Comparison of ENCODE assay signal across 24 mouse cellular contexts in genomic region chr13:109268659-109269322, GRCm38 (mm10).
A peak's percentile ranks its signal among the peaks of the same experiment; 100 is the strongest.
DNase-seq lines count a peak whose midpoint lies in the region; ATAC-seq and TF ChIP-seq lines count a peak whose summit lies in the region.
"Had no signal": no experiment of that assay in that cellular context is flagged by ENCODE, and none has a peak within 500 bp of the region (broad histone marks: within the 10 kb centered on the region; RNA-seq: fewer than 3 reads in every experiment).

No protein-coding gene starts in this region.

- H3ac ChIP-seq in myocyte (ENCODE audit: control insufficient read depth, insufficient read length): no peak overlapping the region

- no peak for DNase-seq in layer of hippocampus, adult 2 months (ENCODE audit: low spot score in 2 of 2)
- no peak for DNase-seq in layer of hippocampus, adult 18-20 months (ENCODE audit: low spot score in 2 of 2)
- no peak for DNase-seq in spleen, postnatal 14 days (ENCODE audit: low spot score in 2 of 2)
- DNase-seq in thymus, postnatal 4 days: no peak
- DNase-seq in cerebellum, adult 18-20 months: no peak
- DNase-seq: adrenal gland, adult 2 months; adrenal gland, postnatal 10 days; adrenal gland, postnatal 25 days; B cell, adult 2 months; cerebellum, adult 11 months; cerebellum, adult 2 months; cerebellum, adult 9-10 months; cerebellum, postnatal 25 days had no signal

- H3K36me3 ChIP-seq in intestine, embryonic 16.5 days (ENCODE audit: control insufficient read depth, insufficient read depth, low read length): no peaks in the 10 kb centered on the region
- no peaks in the 10 kb centered on the region for H3K36me3 ChIP-seq in myocyte (ENCODE audit: control insufficient read depth, insufficient read depth)
- H3K36me3 ChIP-seq: embryonic facial prominence, embryonic 10.5 days; embryonic facial prominence, embryonic 12.5 days; forebrain, embryonic 10.5 days; forebrain, embryonic 12.5 days; G1E had no signal

- no peak for TF ChIP-seq POLR2A in myocyte (IDR thresholded peaks at IDR 0.05; ENCODE audit: insufficient read length, low read depth)

- H3K4me1 ChIP-seq in intestine, embryonic 16.5 days (ENCODE audit: control insufficient read depth, insufficient read depth, low read length): no peaks in the 10 kb centered on the region

- 63% methylated on average over 4 of the region's 4 CpGs for WGBS in intestine, embryonic 16.5 days

- no peak overlapping the region for H3K4me2 ChIP-seq in intestine, embryonic 16.5 days (ENCODE audit: low read depth, low read length)
- peak overlapping the region; percentile 49 for H3K4me2 ChIP-seq in myocyte (ENCODE audit: low read depth)
- H3K4me2 ChIP-seq: embryonic facial prominence, embryonic 12.5 days; forebrain, embryonic 12.5 days had no signal

- no peak for TF ChIP-seq CTCF in layer of hippocampus, adult 2 months (conservative IDR thresholded peaks at IDR 0.05)

- no peaks in the 10 kb centered on the region for H3K9me3 ChIP-seq in intestine, embryonic 16.5 days (ENCODE audit: control insufficient read depth, low read length)
- H3K9me3 ChIP-seq: embryonic facial prominence, embryonic 10.5 days; embryonic facial prominence, embryonic 12.5 days; forebrain, embryonic 10.5 days; forebrain, embryonic 12.5 days; G1E had no signal

- H3K27ac ChIP-seq in layer of hippocampus, adult 2 months: peak overlapping the region; percentile 64
- H3K27ac ChIP-seq in intestine, embryonic 16.5 days (ENCODE audit: low read length): peak overlapping the region; percentile 60; the same call in 1 of the 2 replicates
- H3K27ac ChIP-seq: embryonic facial prominence, embryonic 10.5 days; embryonic facial prominence, embryonic 12.5 days; forebrain, embryonic 10.5 days; forebrain, embryonic 12.5 days had no signal

- ATAC-seq in intestine, embryonic 16.5 days: peak; percentile 91
- ATAC-seq: CD4-positive, CD25-positive, alpha-beta regulatory T cell, adult 4 months; forebrain, embryonic 14.5 days had no signal

- no peaks in the 10 kb centered on the region for H3K27me3 ChIP-seq in intestine, embryonic 16.5 days (replicated peaks; ENCODE audit: control insufficient read depth, insufficient read depth, low read length)
- H3K27me3 ChIP-seq in myocyte (ENCODE audit: control insufficient read depth, insufficient read depth, insufficient read length): no peaks in the 10 kb centered on the region
- H3K27me3 ChIP-seq: CH12.LX; embryonic facial prominence, embryonic 12.5 days; forebrain, embryonic 12.5 days had no signal

- H3K9ac ChIP-seq in intestine, embryonic 16.5 days (ENCODE audit: low read depth, low read length): no peak overlapping the region
- H3K9ac ChIP-seq: embryonic facial prominence, embryonic 12.5 days; forebrain, embryonic 12.5 days had no signal

- H3K4me3 ChIP-seq in layer of hippocampus, adult 2 months: no peak overlapping the region
- H3K4me3 ChIP-seq in intestine, embryonic 16.5 days (ENCODE audit: low read length): no peak overlapping the region
- H3K4me3 ChIP-seq in myocyte: no peak overlapping the region
- H3K4me3 ChIP-seq: embryonic facial prominence, embryonic 10.5 days; embryonic facial prominence, embryonic 12.5 days; erythroblast, embryonic 14.5 days; forebrain, embryonic 10.5 days; forebrain, embryonic 12.5 days had no signal

- peaks cover 76% of the 10 kb centered on the region for H3K79me2 ChIP-seq in myocyte (ENCODE audit: control insufficient read depth, insufficient read depth)

TF ChIP-seq in myocyte, 11 proteins besides CTCF, POLR2A, EP300 and RAD21:
- no peak for TF ChIP-seq MYOD1 (IDR thresholded peaks at IDR 0.05; ENCODE audit: control insufficient read depth in 1 of 3, insufficient read length in 2 of 3, low read depth in 2 of 3)
- no peak for TF ChIP-seq TCF12 (IDR thresholded peaks at IDR 0.05; ENCODE audit: insufficient read depth, poor library complexity, severe bottlenecking)
- TF ChIP-seq E2F4 (IDR thresholded peaks at IDR 0.05; ENCODE audit: insufficient read depth): no peak
- TF ChIP-seq REST (IDR thresholded peaks at IDR 0.05; ENCODE audit: insufficient read depth, insufficient read length): no peak
- TF ChIP-seq MYOG (IDR thresholded peaks at IDR 0.05; ENCODE audit: control insufficient read depth in 1 of 3, insufficient read depth in 1 of 3, insufficient read length in 2 of 3, low read depth in 2 of 3): no peak
- TF ChIP-seq POLR2AphosphoS2 (IDR thresholded peaks at IDR 0.05; ENCODE audit: insufficient read length, low read depth): no peak
- no peak for TF ChIP-seq TCF3 (IDR thresholded peaks at IDR 0.05; ENCODE audit: insufficient read length, low read depth)
- no peak for TF ChIP-seq CEBPB (IDR thresholded peaks at IDR 0.05; ENCODE audit: insufficient read depth, poor library complexity, severe bottlenecking)
- no peak for TF ChIP-seq SRF (IDR thresholded peaks at IDR 0.05; ENCODE audit: control insufficient read depth, insufficient read length, low read depth)
- no peak for TF ChIP-seq USF1 (IDR thresholded peaks at IDR 0.05; ENCODE audit: low read depth)
- TF ChIP-seq MAX (IDR thresholded peaks at IDR 0.05; ENCODE audit: low read depth): no peak
